Mouse (Mus musculus) neural tube, embryonic 13.5 days (tissue): ENCODE data around the gene Mrpl23. TPM values are rescaled to one million over a fixed set of nuclear protein-coding genes. Genes with fewer than 3 reads are reported as not detected.
A peak's percentile ranks its signal among the peaks of the same experiment; 100 is the strongest.

Source experiments
- ATAC-seq: fragments of 200-750 bp; cut with Nextera tagmentation; 2 replicates; pipeline ENCODE4 v1.8.0; 2017; ENCODE audit warnings: low read depth, mild to moderate bottlenecking, moderate TSS enrichment, moderate library complexity
- H3K27ac ChIP-seq: fragments of 300-500 bp; sonication (generic); replicated peaks from 2 replicates; pipeline ENCODE4 v1.5.1; 2015; ENCODE audit warnings: moderate library complexity, mild to moderate bottlenecking, inconsistent platforms
- H3K27me3 ChIP-seq: fragments of 300-500 bp; sonication (generic); 2 replicates; pipeline ENCODE4 v1.6.1; 2015; ENCODE audit warnings: mild to moderate bottlenecking, inconsistent platforms
- H3K36me3 ChIP-seq: fragments of 300-500 bp; sonication (generic); 2 replicates; pipeline ENCODE4 v1.6.1; 2015; ENCODE audit warnings: mild to moderate bottlenecking, inconsistent platforms
- H3K4me1 ChIP-seq: fragments of 300-500 bp; sonication (generic); replicated peaks from 2 replicates; pipeline ENCODE4 v1.6.1; 2015; ENCODE audit warnings: inconsistent platforms
- H3K4me2 ChIP-seq: fragments of 300-500 bp; sonication (generic); 2 replicates; pipeline ENCODE4 v1.6.1; 2015; ENCODE audit warnings: inconsistent platforms, mild to moderate bottlenecking, moderate library complexity
- H3K4me3 ChIP-seq: fragments of 300-500 bp; sonication (generic); 2 replicates; pipeline ENCODE4 v1.5.1; 2015; ENCODE audit warnings: mild to moderate bottlenecking, inconsistent platforms
- H3K9ac ChIP-seq: fragments of 300-500 bp; sonication (generic); 2 replicates; pipeline ENCODE4 v1.6.1; 2015; ENCODE audit warnings: moderate library complexity, mild to moderate bottlenecking, inconsistent platforms
- H3K9me3 ChIP-seq: fragments of 300-500 bp; sonication (generic); 2 replicates; pipeline ENCODE4 v1.6.1; 2016; ENCODE audit warnings: inconsistent platforms
- WGBS: fragments of 180-500 bp; shearing (Covaris S2); methylation state at CpG from one replicate; pipeline ENCODE4 v1.1.7; 2015; 5-methylcytosine and 5-hydroxymethylcytosine counted together
- polyA plus RNA-seq: library from polyadenylated mRNA; unstranded; fragments of >200 nt; fragmentation: Nextera tagmentation; extraction: Ambion mirVana; gene quantifications from 2 replicates; pipeline ENCODE4 v1.2.1, GENCODE M21; 2015

Mrpl23 gene
- polyA plus RNA-seq, 1 experiment from 2014 or later: 14.0 TPM

- WGBS: 93% methylated on average over 1 of the region's 1 CpGs
- ATAC-seq: no peak
- H3K4me1 ChIP-seq: no peaks in the 10 kb centered on the region
- no peak overlapping the region for H3K27ac ChIP-seq
- H3K9ac ChIP-seq: no peak overlapping the region
- no peak overlapping the region for H3K4me3 ChIP-seq
- no peak overlapping the region for H3K4me2 ChIP-seq
- no peaks in the 10 kb centered on the region for H3K9me3 ChIP-seq
- H3K36me3 ChIP-seq: no peaks in the 10 kb centered on the region
- peaks cover 6% of the 10 kb centered on the region; the same call in 1 of the 2 replicates for H3K27me3 ChIP-seq
Observed at GRCm38 (mm10) chr7:142500032-142500431, 32.5 kb upstream of the Mrpl23 start.

- H3K36me3 ChIP-seq: no peaks in the 10 kb centered on the region
- peaks cover 16% of the 10 kb centered on the region for H3K4me1 ChIP-seq
- ATAC-seq: no peak
- peaks cover 29% of the 10 kb centered on the region for H3K27me3 ChIP-seq
- no peak overlapping the region for H3K27ac ChIP-seq
- no peak overlapping the region for H3K4me2 ChIP-seq
- WGBS: 93% methylated on average over 4 of the region's 4 CpGs
- no peak overlapping the region for H3K4me3 ChIP-seq
- no peak overlapping the region for H3K9ac ChIP-seq
- no peaks in the 10 kb centered on the region for H3K9me3 ChIP-seq
Observed at GRCm38 (mm10) chr7:142503206-142503605, 29.3 kb upstream of the Mrpl23 start.

- peak; percentile 66; the same call in 1 of the 2 replicates for ATAC-seq
- 29% methylated on average over 2 of the region's 2 CpGs for WGBS
- H3K9me3 ChIP-seq: no peaks in the 10 kb centered on the region
- H3K27me3 ChIP-seq: peaks cover 32% of the 10 kb centered on the region
- no peak overlapping the region for H3K4me2 ChIP-seq
- H3K4me1 ChIP-seq: peaks cover 32% of the 10 kb centered on the region
- no peak overlapping the region for H3K4me3 ChIP-seq
- 0 out of 2 replicates have a peak overlapping the region, but pooled peaks have one; percentile 3 for H3K9ac ChIP-seq
- 0 out of 2 replicates have a peak overlapping the region, but pooled peaks have one; percentile 9 for H3K27ac ChIP-seq
- no peaks in the 10 kb centered on the region for H3K36me3 ChIP-seq
Observed at GRCm38 (mm10) chr7:142505942-142506341, 26.5 kb upstream of the Mrpl23 start.

GRCm38 (mm10) chr7:142506501-142506900, 26.0 kb upstream of the Mrpl23 start:
- Histone ChIP-seq H3K4me3 (no peak overlapping the region), H3K27ac (peak overlapping the region; percentile 9; the same call in 1 of the 2 replicates), H3K9ac (0 out of 2 replicates have a peak overlapping the region, but pooled peaks have one; percentile 3), H3K4me1 (peaks cover 33% of the 10 kb centered on the region), H3K27me3 (peaks cover 32% of the 10 kb centered on the region), H3K4me2 (no peak overlapping the region), H3K9me3 (no peaks in the 10 kb centered on the region), H3K36me3 (no peaks in the 10 kb centered on the region)
- WGBS: 29% methylated on average over 4 of the region's 4 CpGs
- peak; percentile 6; the same call in 1 of the 2 replicates for ATAC-seq

GRCm38 (mm10) chr7:142507453-142507852, 25.0 kb upstream of the Mrpl23 start:
- H3K36me3 ChIP-seq: no peaks in the 10 kb centered on the region
- 91% methylated on average over 9 of the region's 9 CpGs for WGBS
- ATAC-seq: no peak
- peaks cover 33% of the 10 kb centered on the region for H3K4me1 ChIP-seq
- no peak overlapping the region for H3K4me3 ChIP-seq
- no peak overlapping the region for H3K4me2 ChIP-seq
- H3K27ac ChIP-seq: no peak overlapping the region
- H3K27me3 ChIP-seq: peaks cover 40% of the 10 kb centered on the region
- H3K9ac ChIP-seq: no peak overlapping the region
- no peaks in the 10 kb centered on the region for H3K9me3 ChIP-seq

GRCm38 (mm10) chr7:142509518-142509917, 23.0 kb upstream of the Mrpl23 start:
- Histone ChIP-seq H3K4me2 (no peak overlapping the region), H3K9ac (no peak overlapping the region), H3K4me1 (peaks cover 33% of the 10 kb centered on the region), H3K36me3 (no peaks in the 10 kb centered on the region), H3K4me3 (no peak overlapping the region), H3K27ac (peak overlapping the region; percentile 83), H3K27me3 (peaks cover 56% of the 10 kb centered on the region), H3K9me3 (no peaks in the 10 kb centered on the region)
- WGBS: 5% methylated on average over 14 of the region's 14 CpGs
- ATAC-seq: no peak

- Histone ChIP-seq H3K27ac (peak overlapping the region; percentile 83), H3K9me3 (no peaks in the 10 kb centered on the region), H3K4me3 (no peak overlapping the region), H3K4me2 (0 out of 2 replicates have a peak overlapping the region, but pooled peaks have one; percentile 14), H3K36me3 (no peaks in the 10 kb centered on the region), H3K27me3 (peaks cover 54% of the 10 kb centered on the region), H3K9ac (peak overlapping the region; percentile 31; the same call in 1 of the 2 replicates), H3K4me1 (peaks cover 33% of the 10 kb centered on the region)
- ATAC-seq: 0 out of 2 replicates have a peak, but pooled peaks have one; percentile 60
- 5% methylated on average over 12 of the region's 12 CpGs for WGBS
Observed at GRCm38 (mm10) chr7:142510021-142510777, 22.3 kb upstream of the Mrpl23 start.

- ATAC-seq: no peak
- H3K4me3 ChIP-seq: no peak overlapping the region
- no peaks in the 10 kb centered on the region for H3K36me3 ChIP-seq
- peaks cover 35% of the 10 kb centered on the region for H3K4me1 ChIP-seq
- H3K9ac ChIP-seq: no peak overlapping the region
- H3K27me3 ChIP-seq: peaks cover 38% of the 10 kb centered on the region
- 89% methylated on average over 4 of the region's 4 CpGs for WGBS
- no peaks in the 10 kb centered on the region for H3K9me3 ChIP-seq
- no peak overlapping the region for H3K27ac ChIP-seq
- H3K4me2 ChIP-seq: no peak overlapping the region
Observed at GRCm38 (mm10) chr7:142514048-142514447, 18.4 kb upstream of the Mrpl23 start.

- no peaks in the 10 kb centered on the region for H3K9me3 ChIP-seq
- H3K9ac ChIP-seq: peak overlapping the region; percentile 56; the same call in 1 of the 2 replicates
- no peaks in the 10 kb centered on the region for H3K36me3 ChIP-seq
- peak overlapping the region; percentile 32 for H3K4me2 ChIP-seq
- H3K4me3 ChIP-seq: no peak overlapping the region
- ATAC-seq: peak; percentile 76
- peaks cover 18% of the 10 kb centered on the region for H3K4me1 ChIP-seq
- peak overlapping the region; percentile 61 for H3K27ac ChIP-seq
- WGBS: 43% methylated on average over 21 of the region's 21 CpGs
- peaks cover 38% of the 10 kb centered on the region for H3K27me3 ChIP-seq
Observed at GRCm38 (mm10) chr7:142516221-142516978, 16.1 kb upstream of the Mrpl23 start.

GRCm38 (mm10) chr7:142517531-142517930, 15.0 kb upstream of the Mrpl23 start:
- H3K4me3 ChIP-seq: no peak overlapping the region
- peaks cover 18% of the 10 kb centered on the region for H3K4me1 ChIP-seq
- H3K9ac ChIP-seq: no peak overlapping the region
- H3K9me3 ChIP-seq: no peaks in the 10 kb centered on the region
- H3K27me3 ChIP-seq: peaks cover 34% of the 10 kb centered on the region
- no peak for ATAC-seq
- no peak overlapping the region for H3K27ac ChIP-seq
- no peaks in the 10 kb centered on the region for H3K36me3 ChIP-seq
- H3K4me2 ChIP-seq: no peak overlapping the region
- WGBS: 81% methylated on average over 3 of the region's 3 CpGs

GRCm38 (mm10) chr7:142520331-142520730, 12.2 kb upstream of the Mrpl23 start:
- Histone ChIP-seq H3K36me3 (no peaks in the 10 kb centered on the region), H3K4me1 (peaks cover 39% of the 10 kb centered on the region), H3K27ac (no peak overlapping the region), H3K4me3 (no peak overlapping the region), H3K27me3 (peaks cover 18% of the 10 kb centered on the region), H3K9ac (no peak overlapping the region), H3K4me2 (no peak overlapping the region), H3K9me3 (no peaks in the 10 kb centered on the region)
- 86% methylated on average over 4 of the region's 4 CpGs for WGBS
- no peak for ATAC-seq

- ATAC-seq: no peak
- Histone ChIP-seq H3K4me1 (peaks cover 31% of the 10 kb centered on the region), H3K27me3 (peaks cover 14% of the 10 kb centered on the region), H3K4me3 (no peak overlapping the region), H3K4me2 (no peak overlapping the region), H3K27ac (peak overlapping the region; percentile 67; the same call in 1 of the 2 replicates), H3K36me3 (no peaks in the 10 kb centered on the region), H3K9ac (no peak overlapping the region), H3K9me3 (no peaks in the 10 kb centered on the region)
- 26% methylated on average over 4 of the region's 4 CpGs for WGBS
Observed at GRCm38 (mm10) chr7:142522352-142522751, 10.1 kb upstream of the Mrpl23 start.
